Mouse (Mus musculus) heart, postnatal 36 days (tissue): Measurements from ENCODE around the gene Adcy5. TPM values are rescaled to one million over a fixed set of nuclear protein-coding genes. Genes with fewer than 3 reads are reported as not detected.

Source experiments
- DNase-seq, 2 experiments: peaks; one replicate each; pipeline ENCODE4 v3.0.0; 2021 to 2022
- intact Hi-C: fragments of 180-260 bp; cut with DNase I; formaldehyde crosslinking; loops from one replicate; pipeline ENCODE4 v1.15.1; 2025
- total RNA-seq, 2 experiments: library from RNA; stranded (reverse); gene quantifications; 2 replicates each; pipeline ENCODE4 v1.2.3; 2021

The Adcy5 gene
- total RNA-seq, 2 experiments from 2014 or later: 48.7 to 57.7 TPM

- DNase-seq: no peak
- intact Hi-C loops: no loop called here
Observed at GRCm38 (mm10) chr16:35200432-35201142, 45.9 kb downstream of the Adcy5 start.

GRCm38 (mm10) chr16:35201281-35201680 is 46.6 kb downstream of the Adcy5 start:
- intact Hi-C loops: no loop called here
- DNase-seq: no peak

- intact Hi-C loops: no loop called here
- no peak for DNase-seq
Observed at GRCm38 (mm10) chr16:35203511-35203910, 48.8 kb downstream of the Adcy5 start.

- DNase-seq: no peak
- intact Hi-C loops: loop anchor here (5.0 kb wide), 1 partner anchor 48 kb away; no protein-coding TSS in a partner anchor
Observed at GRCm38 (mm10) chr16:35205681-35206080, 51.0 kb downstream of the Adcy5 start.

GRCm38 (mm10) chr16:35206426-35206825 is 51.7 kb downstream of the Adcy5 start:
- no peak for DNase-seq
- intact Hi-C loops: loop anchor here (5.0 kb wide), 1 partner anchor 49 kb away; no protein-coding TSS in a partner anchor

- intact Hi-C loops: loop anchor here (5.0 kb wide), 1 partner anchor 51 kb away; no protein-coding TSS in a partner anchor
- no peak for DNase-seq
Observed at GRCm38 (mm10) chr16:35208796-35209195, 54.1 kb downstream of the Adcy5 start.

GRCm38 (mm10) chr16:35209753-35210152 is 55.1 kb downstream of the Adcy5 start:
- intact Hi-C loops: loop anchor here (5.0 kb wide), 1 partner anchor 52 kb away; no protein-coding TSS in a partner anchor
- DNase-seq: no peak

GRCm38 (mm10) chr16:35215047-35215446 is 60.4 kb downstream of the Adcy5 start:
- intact Hi-C loops: no loop called here
- no peak for DNase-seq

- intact Hi-C loops: no loop called here
- DNase-seq: no peak
Observed at GRCm38 (mm10) chr16:35215498-35215897, 60.8 kb downstream of the Adcy5 start.

GRCm38 (mm10) chr16:35216826-35217491 is 62.3 kb downstream of the Adcy5 start:
- no peak for DNase-seq
- intact Hi-C loops: no loop called here

GRCm38 (mm10) chr16:35220412-35220811 is 65.7 kb downstream of the Adcy5 start:
- DNase-seq: no peak
- intact Hi-C loops: no loop called here

- no peak for DNase-seq
- intact Hi-C loops: no loop called here
Observed at GRCm38 (mm10) chr16:35221581-35221980, 66.9 kb downstream of the Adcy5 start.

- intact Hi-C loops: no loop called here
Observed at GRCm38 (mm10) chr16:35223930-35224329, 69.3 kb downstream of the Adcy5 start.

GRCm38 (mm10) chr16:35224716-35225115 is 70.0 kb downstream of the Adcy5 start:
- DNase-seq: no peak
- intact Hi-C loops: no loop called here

More at GRCm38 (mm10) chr16:35223930-35224329, 69.3 kb downstream of the Adcy5 start:
- no peak for DNase-seq

GRCm38 (mm10) chr16:35229582-35229981 is 74.9 kb downstream of the Adcy5 start:
- intact Hi-C loops: no loop called here
- DNase-seq: peak; percentile 36 to 41

GRCm38 (mm10) chr16:35232153-35232750 is 77.6 kb downstream of the Adcy5 start:
- no peak for DNase-seq
- intact Hi-C loops: no loop called here

GRCm38 (mm10) chr16:35233329-35233728 is 78.7 kb downstream of the Adcy5 start:
- no peak for DNase-seq
- intact Hi-C loops: no loop called here

- no peak for DNase-seq
- intact Hi-C loops: no loop called here
Observed at GRCm38 (mm10) chr16:35237091-35237490, 82.4 kb downstream of the Adcy5 start.

GRCm38 (mm10) chr16:35239318-35239965 is 84.8 kb downstream of the Adcy5 start:
- DNase-seq: no peak
- intact Hi-C loops: no loop called here

- DNase-seq: no peak
- intact Hi-C loops: no loop called here
Observed at GRCm38 (mm10) chr16:35239966-35240730, 85.5 kb downstream of the Adcy5 start.
